Mouse (Mus musculus) liver, adult 2 months (tissue): ENCODE data around the gene Brca2.

ENCODE experiments used
- CTCF ChIP-seq: fragments of 200-500 bp; IDR thresholded peaks from 2 replicates; pipeline ENCODE4 v1.5.1; 2011; ENCODE audit warnings: low read depth, low read length, control low read depth
- POLR2A ChIP-seq: fragments of 200-500 bp; IDR thresholded peaks from 2 replicates; pipeline ENCODE4 v1.6.1; 2011; ENCODE audit warnings: low read length, control low read depth; ENCODE audit not compliant: insufficient read depth; ENCODE audit errors: extremely low read depth

DNA sequence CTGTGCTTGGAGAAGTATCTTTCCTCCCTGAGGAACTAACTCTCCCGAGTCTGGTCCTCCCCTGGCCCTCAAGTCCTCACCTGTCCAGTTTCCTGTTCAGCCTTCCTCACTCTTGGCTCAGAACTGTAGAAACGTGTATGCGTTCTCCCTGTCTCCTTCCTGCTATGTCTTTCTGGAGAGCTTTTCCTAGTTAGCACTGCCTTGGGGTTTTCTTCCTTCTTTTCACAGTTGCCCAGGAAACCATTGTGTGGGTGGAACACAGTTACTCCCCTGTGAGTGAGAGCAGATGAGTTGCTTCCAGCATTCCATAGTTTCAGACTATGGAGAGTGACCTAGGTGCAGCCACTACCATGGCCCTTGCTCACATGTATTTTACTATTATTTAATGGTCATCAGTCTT, 43.8 kb downstream of the Brca2 start:
- no peak for TF ChIP-seq CTCF
- TF ChIP-seq POLR2A, result no peak
